Mouse (Mus musculus): ENCODE data around the gene Ppp1ca.

The Ppp1ca gene

GRCm38 (mm10) chr19:4154437-4155222, 37.2 kb upstream of the Ppp1ca start:
- DNase-seq (ENCODE audit: low spot score in 2 of 2): no peak

DNA sequence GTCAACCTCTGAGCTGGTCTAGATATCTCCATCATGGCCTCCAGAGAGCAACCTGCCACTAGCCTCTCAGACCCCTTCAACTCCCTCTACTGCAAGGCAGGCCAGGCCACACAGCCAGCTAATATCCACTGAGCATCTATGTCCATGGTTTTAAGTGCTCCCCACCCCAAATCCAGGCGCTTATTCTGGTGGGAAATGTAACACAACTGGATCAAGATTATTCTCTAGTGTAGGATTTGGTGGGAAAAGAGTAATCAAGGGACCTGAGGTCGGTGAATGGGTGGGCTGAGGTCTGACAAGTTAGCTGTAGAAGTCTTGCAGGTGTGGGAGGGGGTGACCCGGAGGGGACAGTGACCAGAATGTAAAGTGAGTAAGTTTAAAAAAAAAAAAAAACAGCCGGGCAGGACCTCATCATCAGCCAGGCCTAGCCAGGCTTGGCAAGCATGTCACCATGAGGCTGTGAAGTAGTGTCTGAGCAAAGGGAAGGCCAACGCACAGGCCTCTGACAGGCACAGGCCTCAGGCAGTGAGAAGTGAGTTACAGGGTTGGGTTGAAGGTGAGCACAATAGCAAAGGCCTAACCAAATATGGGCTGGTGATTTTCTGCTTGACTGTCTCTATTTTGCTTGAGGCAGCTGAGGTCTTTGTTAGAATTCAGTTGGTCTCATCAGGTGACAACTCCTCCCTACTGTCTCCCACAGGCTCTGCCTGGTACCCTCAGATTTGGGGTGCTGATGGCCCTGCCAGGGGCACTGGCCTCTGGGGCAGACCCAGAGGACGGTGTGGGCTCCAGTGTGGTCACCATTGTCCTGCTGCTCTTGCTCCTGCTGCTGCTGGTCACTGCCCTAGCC, 36.4 kb upstream of the Ppp1ca start:
- no peak for DNase-seq (ENCODE audit: low spot score in 2 of 2)

DNA sequence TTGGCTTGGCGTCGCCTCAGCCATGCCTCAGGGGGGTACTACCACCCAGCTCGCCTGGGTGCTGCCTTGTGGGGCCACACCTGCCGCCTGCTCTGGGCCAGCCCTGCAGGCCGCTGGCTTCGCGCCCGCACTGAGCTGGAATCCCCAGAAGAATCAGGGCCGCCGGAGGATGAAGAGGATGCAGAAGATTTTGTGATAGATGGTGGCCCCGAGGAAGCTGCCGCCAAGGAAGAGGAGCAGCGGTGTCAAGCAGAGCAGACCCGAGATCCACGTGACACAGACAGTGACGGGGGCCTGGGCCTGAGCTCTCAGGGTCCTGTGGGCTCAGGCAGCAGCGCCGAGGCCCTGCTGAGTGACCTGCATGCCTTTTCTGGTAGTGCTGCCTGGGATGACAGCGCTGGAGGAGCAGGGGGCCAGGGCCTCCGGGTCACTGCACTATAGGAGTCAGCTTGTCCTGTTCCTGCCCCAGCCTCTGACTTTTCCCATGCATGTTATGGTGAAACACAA, 35.7 kb upstream of the Ppp1ca start:
- no peak for DNase-seq (ENCODE audit: low spot score in 2 of 2)

- DNase-seq (ENCODE audit: low spot score in 2 of 2): no peak
Measured at GRCm38 (mm10) chr19:4156771-4157170, 35.1 kb upstream of the Ppp1ca start.

- DNase-seq (ENCODE audit: low spot score in 2 of 2): no peak
Measured at GRCm38 (mm10) chr19:4159049-4159448, 32.8 kb upstream of the Ppp1ca start.

GRCm38 (mm10) chr19:4162646-4163542, 29.0 kb upstream of the Ppp1ca start, which contains the start of gene Rps6kb2:
Gene Rps6kb2, minus strand, starts transcription at chr19:4163354.
- DNase-seq (ENCODE audit: low spot score in 2 of 2): peak; percentile 97

- no peak for DNase-seq (ENCODE audit: low spot score in 2 of 2)
Measured at GRCm38 (mm10) chr19:4163543-4163887, 28.4 kb upstream of the Ppp1ca start.

GRCm38 (mm10) chr19:4164100-4164499, 27.8 kb upstream of the Ppp1ca start:
- DNase-seq (ENCODE audit: low spot score in 2 of 2): no peak

GRCm38 (mm10) chr19:4164721-4165120, 27.1 kb upstream of the Ppp1ca start:
- DNase-seq (ENCODE audit: low spot score in 2 of 2): no peak

GRCm38 (mm10) chr19:4166678-4167476, 25.0 kb upstream of the Ppp1ca start:
- DNase-seq (ENCODE audit: low spot score in 2 of 2): no peak

GRCm38 (mm10) chr19:4169378-4169784, 22.5 kb upstream of the Ppp1ca start:
- peak; percentile 98 to 99 for DNase-seq (ENCODE audit: low spot score in 2 of 2)

DNA sequence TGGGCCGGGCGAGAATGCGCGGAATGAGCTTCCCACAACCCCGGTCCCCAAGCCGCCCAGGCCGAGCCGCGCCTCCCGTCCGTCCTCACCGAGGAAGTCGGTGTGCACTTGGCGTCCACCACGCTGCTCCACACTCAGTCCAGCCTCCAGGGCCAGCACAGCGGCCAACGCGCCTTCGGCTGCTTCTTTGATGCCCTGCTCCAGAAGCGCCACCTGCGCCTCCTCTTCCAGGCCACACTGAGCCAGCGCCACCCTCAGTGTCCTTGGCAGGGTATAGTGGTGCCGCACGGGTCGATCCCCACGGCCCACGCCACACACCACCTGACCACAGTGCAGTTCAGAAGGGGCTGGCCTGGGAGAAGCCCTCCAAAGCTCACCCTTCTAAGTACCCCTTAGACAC, 22.1 kb upstream of the Ppp1ca start:
- DNase-seq (ENCODE audit: low spot score in 2 of 2): no peak

DNA sequence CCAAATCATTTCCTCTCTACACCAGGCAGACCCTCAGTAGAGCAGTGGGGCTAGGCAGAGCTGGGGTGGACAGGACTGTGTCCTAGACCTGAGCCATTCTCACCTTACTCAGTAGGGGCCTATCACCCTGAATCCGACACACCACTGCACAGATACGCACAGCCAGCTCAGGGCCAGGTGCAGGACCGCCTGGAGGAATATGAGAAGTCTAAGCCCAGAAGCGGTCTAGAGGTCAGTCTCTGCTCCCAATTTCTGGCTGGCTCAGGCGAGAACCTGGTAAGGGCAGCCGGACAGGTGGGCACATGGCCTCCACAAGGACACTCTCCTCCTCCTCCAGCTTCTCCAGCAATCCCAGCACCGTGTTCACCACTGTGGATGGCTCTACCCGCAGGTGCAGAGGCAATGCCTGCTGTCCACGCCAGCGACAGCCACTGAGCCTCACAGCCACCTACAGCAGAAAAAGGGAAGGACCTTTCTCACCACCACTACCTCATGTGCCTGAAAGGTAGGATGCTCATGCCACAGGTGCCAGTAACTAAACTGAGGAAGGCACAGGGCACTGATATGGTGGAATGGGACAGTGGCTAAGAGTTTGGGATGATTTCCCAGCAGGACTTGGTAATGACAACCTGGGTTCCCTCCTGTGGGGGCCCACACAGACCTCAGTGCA, 21.0 kb upstream of the Ppp1ca start:
- DNase-seq (ENCODE audit: low spot score in 2 of 2): no peak

DNA sequence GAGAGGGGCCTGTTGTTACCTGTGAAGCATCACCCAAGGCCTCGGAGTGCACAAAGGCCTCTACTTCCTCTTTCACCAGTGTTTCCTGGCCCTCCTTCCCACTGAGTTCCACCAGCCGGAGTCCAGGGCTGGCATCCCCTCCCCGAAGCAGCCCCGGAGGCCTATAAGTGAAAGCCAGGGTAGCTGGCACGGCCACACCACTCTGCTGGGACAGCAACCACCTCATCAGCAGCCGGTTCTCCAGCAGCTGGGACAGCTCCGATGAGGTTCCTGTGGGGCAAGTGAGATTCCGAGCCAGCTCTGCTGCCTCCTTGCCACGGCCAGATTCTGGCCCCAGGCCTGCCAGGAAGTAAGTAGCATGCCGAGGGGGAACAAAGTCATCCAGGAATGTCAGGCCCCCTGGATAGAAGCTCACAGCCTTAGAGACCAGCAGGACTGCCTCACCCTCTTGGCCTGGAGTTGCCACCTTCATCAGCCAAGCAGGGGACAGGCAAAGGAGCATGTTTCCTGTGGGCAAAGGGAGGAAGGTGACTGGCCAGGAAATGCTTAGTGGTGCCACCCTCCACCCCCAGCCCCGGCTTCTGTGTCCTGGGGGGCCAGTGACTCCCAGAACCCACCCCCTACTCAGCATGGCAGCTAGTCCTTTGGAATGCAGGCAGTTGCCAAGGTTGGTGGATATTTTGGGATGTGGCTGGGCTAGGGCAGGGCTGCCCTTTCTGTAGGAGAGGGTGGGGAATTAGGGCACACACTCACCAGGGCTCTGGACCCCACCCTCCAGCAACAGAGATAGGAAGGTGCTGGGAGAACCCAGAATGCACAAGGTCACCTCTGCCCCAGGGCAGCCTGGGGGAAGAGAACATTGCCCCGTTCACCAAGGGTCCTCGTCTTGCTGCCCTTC, 20.2 kb upstream of the Ppp1ca start:
- DNase-seq (ENCODE audit: low spot score in 2 of 2): peak; percentile 65 to 69

- no peak for DNase-seq (ENCODE audit: low spot score in 2 of 2)
Measured at GRCm38 (mm10) chr19:4172925-4173324, 18.9 kb upstream of the Ppp1ca start.

GRCm38 (mm10) chr19:4175368-4175947, 16.4 kb upstream of the Ppp1ca start, which contains the start of gene Carns1:
Gene Carns1, minus strand, starts transcription at chr19:4175479.
- peak in 1 of 2 experiments; percentile 58 for DNase-seq (ENCODE audit: low spot score in 2 of 2)

- no peak for DNase-seq (ENCODE audit: low spot score in 2 of 2)
Measured at GRCm38 (mm10) chr19:4180411-4180810, 11.5 kb upstream of the Ppp1ca start.

DNA sequence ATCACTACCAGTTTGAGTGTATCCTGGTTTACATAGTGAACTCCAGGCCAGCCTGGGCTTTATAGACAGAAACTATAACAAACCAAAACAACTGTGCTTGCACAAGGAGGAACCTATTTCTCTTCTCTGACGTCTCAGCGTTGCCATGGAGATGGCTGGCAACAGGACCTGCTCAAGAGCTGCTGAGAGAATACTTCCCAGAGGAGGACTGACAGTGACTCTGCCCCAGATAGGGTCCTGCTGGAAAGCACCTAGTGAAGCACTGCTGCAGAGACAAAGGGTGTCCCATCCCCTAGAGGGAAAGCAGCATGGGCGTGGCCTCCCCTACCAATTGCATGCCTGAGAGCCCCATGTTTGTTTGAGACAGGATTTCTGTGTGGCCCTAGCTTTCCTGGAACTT, 10.0 kb upstream of the Ppp1ca start:
- DNase-seq (ENCODE audit: low spot score in 2 of 2): no peak

- DNase-seq (ENCODE audit: low spot score in 2 of 2): no peak
Measured at GRCm38 (mm10) chr19:4183689-4184088, 8.2 kb upstream of the Ppp1ca start.

Measured in heart, adult 9 months (tissue).